In the genomic region with DNA sequence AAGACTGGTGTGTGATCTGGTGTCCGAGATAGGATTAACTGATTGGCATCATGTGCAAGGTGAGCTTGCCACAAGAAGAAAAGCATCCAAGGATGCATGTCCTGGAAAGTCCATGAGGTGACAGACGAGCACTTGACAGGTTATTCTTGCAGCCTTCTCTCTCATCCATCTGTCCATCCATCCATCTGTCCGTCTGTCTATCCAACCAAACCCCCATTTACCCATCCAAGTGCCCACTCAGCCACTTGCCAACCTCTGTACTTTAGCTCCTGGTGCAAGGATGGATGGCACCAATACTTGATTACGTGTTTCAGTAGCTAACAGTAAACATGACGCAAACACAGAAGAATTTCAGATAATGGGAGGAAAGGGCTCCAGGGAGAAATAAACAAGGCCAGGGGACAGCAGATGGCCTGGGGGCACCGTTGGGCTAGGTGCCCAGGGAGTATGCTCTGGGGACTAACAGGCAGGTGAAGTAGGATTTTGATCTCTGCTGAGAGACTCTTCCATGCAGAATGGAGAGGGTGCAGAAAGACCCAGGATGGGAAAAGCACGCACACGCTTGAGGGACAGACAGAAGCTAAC, we compare ENCODE assay signal across 11 mouse cellular contexts.
DNase-seq lines count a peak whose midpoint lies in the region; ATAC-seq and TF ChIP-seq lines count a peak whose summit lies in the region.
"Had no signal": no experiment of that assay in that cellular context is flagged by ENCODE, and none has a peak within 500 bp of the region (broad histone marks: within the 10 kb centered on the region; RNA-seq: fewer than 3 reads in every experiment).

No protein-coding gene starts in this region.

- no peaks in the 10 kb centered on the region for H3K9me3 ChIP-seq in kidney, embryonic 16.5 days (ENCODE audit: low read length)
- H3K9me3 ChIP-seq in embryonic facial prominence, embryonic 13.5 days: no peaks in the 10 kb centered on the region
- H3K9me3 ChIP-seq in stomach, embryonic 16.5 days (replicated peaks; ENCODE audit: control insufficient read depth, low read length): no peaks in the 10 kb centered on the region
- H3K9me3 ChIP-seq: embryonic facial prominence, embryonic 15.5 days; G1E had no signal

- peaks cover 41% of the 10 kb centered on the region for H3K4me1 ChIP-seq in kidney, embryonic 16.5 days (ENCODE audit: insufficient read depth, low read length)
- H3K4me1 ChIP-seq in kidney, adult 2 months (ENCODE audit: control insufficient read depth, insufficient read depth, low read length): peaks cover 4% of the 10 kb centered on the region; the same call in 1 of the 2 replicates
- peaks cover 11% of the 10 kb centered on the region; the same call in 1 of the 2 replicates for H3K4me1 ChIP-seq in spleen, adult 2 months (ENCODE audit: control insufficient read depth, insufficient read depth, insufficient read length)
- peaks cover 41% of the 10 kb centered on the region for H3K4me1 ChIP-seq in embryonic facial prominence, embryonic 13.5 days
- peaks cover 35% of the 10 kb centered on the region for H3K4me1 ChIP-seq in stomach, embryonic 16.5 days (ENCODE audit: control insufficient read depth, insufficient read depth, low read length)

- no peak for TF ChIP-seq CTCF in kidney, adult 2 months (conservative IDR thresholded peaks at IDR 0.05; ENCODE audit: insufficient read depth, insufficient read length, low read depth, low read length)
- TF ChIP-seq CTCF in spleen, adult 2 months (IDR thresholded peaks at IDR 0.05; ENCODE audit: extremely low read depth, insufficient read depth, insufficient read length, insufficient replicate concordance): no peak

- H3K4me2 ChIP-seq in kidney, embryonic 16.5 days (replicated peaks; ENCODE audit: low read depth, low read length): no peak overlapping the region
- H3K4me2 ChIP-seq in embryonic facial prominence, embryonic 13.5 days: no peak overlapping the region
- no peak overlapping the region for H3K4me2 ChIP-seq in stomach, embryonic 16.5 days (ENCODE audit: low read depth, low read length)
- H3K4me2 ChIP-seq: embryonic facial prominence, embryonic 15.5 days had no signal

- TF ChIP-seq POLR2A in kidney, adult 2 months (IDR thresholded peaks at IDR 0.05; ENCODE audit: low read depth, low read length): no peak
- no peak for TF ChIP-seq POLR2A in spleen, adult 2 months (IDR thresholded peaks at IDR 0.05; ENCODE audit: low read depth, low read length)

- WGBS in kidney, embryonic 16.5 days: 78% methylated on average over 8 of the region's 8 CpGs
- WGBS in kidney, adult 2 months: 85% methylated on average over 8 of the region's 8 CpGs
- WGBS in spleen, adult 2 months: 73% methylated on average over 8 of the region's 8 CpGs
- WGBS in embryonic facial prominence, embryonic 13.5 days: 83% methylated on average over 8 of the region's 8 CpGs
- WGBS in stomach, embryonic 16.5 days: 55% methylated on average over 8 of the region's 8 CpGs

- no peaks in the 10 kb centered on the region for H3K36me3 ChIP-seq in kidney, embryonic 16.5 days (ENCODE audit: insufficient read depth, low read length)
- H3K36me3 ChIP-seq in kidney, adult 2 months (ENCODE audit: control insufficient read depth, insufficient read depth, low read length): no peaks in the 10 kb centered on the region
- peaks cover 12% of the 10 kb centered on the region for H3K36me3 ChIP-seq in spleen, adult 2 months (ENCODE audit: control insufficient read depth, insufficient read depth, low read length)
- no peaks in the 10 kb centered on the region for H3K36me3 ChIP-seq in embryonic facial prominence, embryonic 13.5 days
- no peaks in the 10 kb centered on the region for H3K36me3 ChIP-seq in stomach, embryonic 16.5 days (ENCODE audit: control insufficient read depth, insufficient read depth, low read length)
- H3K36me3 ChIP-seq: embryonic facial prominence, embryonic 15.5 days; G1E had no signal

- no peak for DNase-seq in kidney, adult 2 months
- DNase-seq in spleen, adult 2 months (ENCODE audit: low read depth in 1 of 2, low spot score in 2 of 2): no peak
- no peak for DNase-seq in spleen, postnatal 14 days (ENCODE audit: low spot score in 2 of 2)
- no peak for DNase-seq in ovary, postnatal 10 days (ENCODE audit: low spot score)
- DNase-seq in adrenal gland, postnatal 25 days: no peak
- DNase-seq: kidney, postnatal 25 days had no signal

- ATAC-seq in kidney, embryonic 16.5 days (ENCODE audit: low FRiP score, low TSS enrichment): no peak
- no peak for ATAC-seq in embryonic facial prominence, embryonic 13.5 days (ENCODE audit: insufficient number of reproducible peaks, insufficient read depth, low FRiP score, low TSS enrichment, low read depth)
- ATAC-seq in stomach, embryonic 16.5 days (ENCODE audit: insufficient read depth, low FRiP score): no peak

- H3K27ac ChIP-seq in kidney, embryonic 16.5 days (ENCODE audit: low read length): peak overlapping the region; percentile 2; the same call in 1 of the 2 replicates
- H3K27ac ChIP-seq in kidney, adult 2 months (ENCODE audit: insufficient read depth, low read depth, low read length): no peak overlapping the region
- peak overlapping the region; percentile 41; the same call in 1 of the 2 replicates for H3K27ac ChIP-seq in spleen, adult 2 months (ENCODE audit: insufficient read depth, low read length)
- 0 out of 2 replicates have a peak overlapping the region, but pooled peaks have one; percentile 33 for H3K27ac ChIP-seq in embryonic facial prominence, embryonic 13.5 days
- H3K27ac ChIP-seq in stomach, embryonic 16.5 days (ENCODE audit: low read length): peak overlapping the region; percentile 74; the same call in 1 of the 2 replicates

- no peak overlapping the region for H3K9ac ChIP-seq in kidney, embryonic 16.5 days (replicated peaks; ENCODE audit: low read length)
- no peak overlapping the region for H3K9ac ChIP-seq in embryonic facial prominence, embryonic 13.5 days
- H3K9ac ChIP-seq in stomach, embryonic 16.5 days (ENCODE audit: low read length): no peak overlapping the region
- H3K9ac ChIP-seq: embryonic facial prominence, embryonic 15.5 days had no signal

- H3K27me3 ChIP-seq in kidney, embryonic 16.5 days (ENCODE audit: insufficient read depth, low read length): no peaks in the 10 kb centered on the region
- no peaks in the 10 kb centered on the region for H3K27me3 ChIP-seq in kidney, adult 2 months (replicated peaks; ENCODE audit: control insufficient read depth, insufficient read depth, low read length)
- H3K27me3 ChIP-seq in spleen, adult 2 months (ENCODE audit: control insufficient read depth, insufficient read depth, low read length): no peaks in the 10 kb centered on the region
- no peaks in the 10 kb centered on the region for H3K27me3 ChIP-seq in embryonic facial prominence, embryonic 13.5 days
- no peaks in the 10 kb centered on the region for H3K27me3 ChIP-seq in stomach, embryonic 16.5 days (ENCODE audit: control insufficient read depth, insufficient read depth, low read length)
- H3K27me3 ChIP-seq: embryonic facial prominence, embryonic 15.5 days had no signal

- no peak overlapping the region for H3K4me3 ChIP-seq in kidney, embryonic 16.5 days (ENCODE audit: low read length)
- H3K4me3 ChIP-seq in kidney, adult 2 months (ENCODE audit: insufficient read depth, low read depth, low read length): no peak overlapping the region
- H3K4me3 ChIP-seq in spleen, adult 2 months (ENCODE audit: extremely low read depth, insufficient read depth, insufficient read length): no peak overlapping the region
- no peak overlapping the region for H3K4me3 ChIP-seq in embryonic facial prominence, embryonic 13.5 days
- H3K4me3 ChIP-seq in stomach, embryonic 16.5 days (replicated peaks; ENCODE audit: low read length): no peak overlapping the region
- H3K4me3 ChIP-seq: embryonic facial prominence, embryonic 15.5 days had no signal
